31 mouse cellular contexts compared by ENCODE assay signal in the genomic region with DNA sequence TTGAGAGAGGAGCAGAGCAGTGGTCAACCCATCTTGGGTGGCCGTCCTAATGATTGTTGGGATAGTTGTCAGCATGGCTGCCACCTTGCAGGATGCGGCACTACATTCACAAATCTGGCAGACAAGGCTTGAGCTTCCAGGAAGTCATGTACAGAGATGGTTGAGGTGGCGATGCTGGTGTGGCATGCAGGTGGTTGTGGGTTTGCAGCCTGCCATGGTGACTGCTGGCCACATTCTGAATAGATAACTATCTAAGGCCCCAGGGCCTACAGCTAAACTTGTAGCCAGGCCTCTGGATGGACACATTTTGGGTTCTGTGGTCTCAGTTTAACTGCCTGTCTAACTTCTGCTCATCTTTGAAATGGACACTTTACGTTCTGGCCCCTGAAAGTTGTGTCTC.
"Had no signal": no experiment of that assay in that cellular context is flagged by ENCODE, and none has a peak within 500 bp of the region (broad histone marks: within the 10 kb centered on the region; RNA-seq: fewer than 3 reads in every experiment).

No protein-coding gene starts in this region.

- H3K4me3 ChIP-seq: left cerebral cortex, adult 2 months; limb, embryonic 10.5 days; limb, embryonic 12.5 days; limb, embryonic 13.5 days; limb, embryonic 15.5 days; liver, embryonic 12.5 days; liver, embryonic 13.5 days; liver, embryonic 15.5 days; lung, embryonic 15.5 days; megakaryocyte, embryonic 14.5 days; midbrain, embryonic 10.5 days; midbrain, embryonic 12.5 days; midbrain, embryonic 13.5 days; midbrain, embryonic 15.5 days; myocyte; neural tube, embryonic 12.5 days had no signal

- H3K9me3 ChIP-seq: limb, embryonic 10.5 days; limb, embryonic 12.5 days; limb, embryonic 13.5 days; limb, embryonic 15.5 days; liver, embryonic 12.5 days; liver, embryonic 13.5 days; liver, embryonic 15.5 days; lung, embryonic 15.5 days; megakaryocyte, embryonic 14.5 days; midbrain, embryonic 10.5 days; midbrain, embryonic 12.5 days; midbrain, embryonic 13.5 days; midbrain, embryonic 15.5 days; neural tube, embryonic 12.5 days had no signal

- H3K27ac ChIP-seq: left cerebral cortex, adult 2 months; limb, embryonic 10.5 days; limb, embryonic 12.5 days; limb, embryonic 13.5 days; limb, embryonic 15.5 days; liver, embryonic 12.5 days; liver, embryonic 13.5 days; liver, embryonic 14.5 days; liver, embryonic 15.5 days; lung, embryonic 15.5 days; macrophage; midbrain, embryonic 10.5 days; midbrain, embryonic 12.5 days; midbrain, embryonic 13.5 days; midbrain, embryonic 15.5 days; neural tube, embryonic 12.5 days had no signal

- H3K9ac ChIP-seq: limb, embryonic 12.5 days; limb, embryonic 13.5 days; limb, embryonic 15.5 days; liver, embryonic 12.5 days; liver, embryonic 13.5 days; liver, embryonic 14.5 days; liver, embryonic 15.5 days; liver, postnatal 0 days; lung, embryonic 14.5 days; lung, embryonic 15.5 days; midbrain, embryonic 12.5 days; midbrain, embryonic 13.5 days; midbrain, embryonic 15.5 days; neural tube, embryonic 12.5 days had no signal

- H3K4me1 ChIP-seq: limb, embryonic 12.5 days; limb, embryonic 13.5 days; limb, embryonic 15.5 days; liver, embryonic 12.5 days; liver, embryonic 13.5 days; liver, embryonic 15.5 days; lung, embryonic 15.5 days; midbrain, embryonic 12.5 days; midbrain, embryonic 13.5 days; neural tube, embryonic 12.5 days had no signal

- DNase-seq: left cerebral cortex, postnatal 4 days; liver; liver, embryonic 13.5 days; liver, postnatal 0 days; lung, adult 18-20 months; lung, adult 2 months; lung, embryonic 14.5 days; lung, postnatal 14 days; lung, postnatal 36 days; lung, postnatal 4 days; midbrain, embryonic 14.5 days had no signal

- H3K27me3 ChIP-seq: limb, embryonic 12.5 days; limb, embryonic 13.5 days; limb, embryonic 15.5 days; liver, embryonic 12.5 days; liver, embryonic 13.5 days; liver, embryonic 15.5 days; lung, embryonic 15.5 days; midbrain, embryonic 12.5 days; midbrain, embryonic 13.5 days; midbrain, embryonic 15.5 days; neural tube, embryonic 12.5 days had no signal

- H3K4me2 ChIP-seq: limb, embryonic 12.5 days; limb, embryonic 13.5 days; limb, embryonic 15.5 days; liver, embryonic 11.5 days; liver, embryonic 12.5 days; liver, embryonic 13.5 days; liver, embryonic 15.5 days; lung, embryonic 14.5 days; lung, embryonic 15.5 days; midbrain, embryonic 11.5 days; midbrain, embryonic 12.5 days; midbrain, embryonic 13.5 days; midbrain, embryonic 15.5 days; neural tube, embryonic 12.5 days had no signal

- H3K36me3 ChIP-seq: limb, embryonic 10.5 days; limb, embryonic 12.5 days; limb, embryonic 13.5 days; limb, embryonic 15.5 days; liver, embryonic 12.5 days; liver, embryonic 13.5 days; liver, embryonic 15.5 days; lung, embryonic 15.5 days; midbrain, embryonic 10.5 days; midbrain, embryonic 12.5 days; midbrain, embryonic 13.5 days; midbrain, embryonic 15.5 days; neural tube, embryonic 12.5 days had no signal

- ATAC-seq: liver, embryonic 12.5 days; liver, postnatal 0 days; midbrain, embryonic 13.5 days; midbrain, embryonic 15.5 days; midbrain, embryonic 16.5 days had no signal
